Mouse (Mus musculus) gastrocnemius, postnatal 10 days (tissue): ENCODE measurements at regions not wholly inside any gene's neighbourhood (a gene's known extent, or its start where the extent isn't known, plus 50 kb on each side); places are given as distances from the start of the nearest gene placed in this dataset.
A peak's percentile ranks its signal among the peaks of the same experiment; 100 is the strongest.
"Not testable (repeated sequence)": the region's sequence is repeated elsewhere in the genome, so short reads cannot be mapped to it uniquely, and the experiment has no call there.

Experiments used
- DNase-seq: peaks from one replicate; pipeline ENCODE4 v3.0.0; 2021; ENCODE audit warnings: mixed read lengths

- DNase-seq, result peak; percentile 52
Measured at GRCm38 (mm10) chr7:70300516-70300915, 66.0 kb downstream of the Nr2f2 start.

DNA sequence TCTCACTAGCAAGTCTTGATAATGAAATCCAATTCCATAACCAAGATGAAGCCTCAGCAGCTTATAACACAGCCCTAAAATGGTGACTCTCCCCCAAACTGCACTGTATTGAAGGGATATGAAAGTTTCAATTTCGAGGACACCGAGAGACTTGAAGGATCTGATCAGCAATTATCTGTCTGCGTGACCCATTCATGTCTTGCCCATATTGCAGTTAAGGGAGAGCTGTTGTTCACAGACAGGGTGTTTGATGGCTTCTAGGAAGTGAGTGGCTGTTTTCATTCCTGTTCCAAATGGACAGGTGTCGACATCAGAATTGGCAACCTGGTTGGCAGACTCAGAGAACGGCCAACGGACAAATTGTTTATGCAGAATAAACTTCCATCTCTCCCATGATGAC, 75.1 kb downstream of the Nr2f2 start:
- no peak for DNase-seq

DNA sequence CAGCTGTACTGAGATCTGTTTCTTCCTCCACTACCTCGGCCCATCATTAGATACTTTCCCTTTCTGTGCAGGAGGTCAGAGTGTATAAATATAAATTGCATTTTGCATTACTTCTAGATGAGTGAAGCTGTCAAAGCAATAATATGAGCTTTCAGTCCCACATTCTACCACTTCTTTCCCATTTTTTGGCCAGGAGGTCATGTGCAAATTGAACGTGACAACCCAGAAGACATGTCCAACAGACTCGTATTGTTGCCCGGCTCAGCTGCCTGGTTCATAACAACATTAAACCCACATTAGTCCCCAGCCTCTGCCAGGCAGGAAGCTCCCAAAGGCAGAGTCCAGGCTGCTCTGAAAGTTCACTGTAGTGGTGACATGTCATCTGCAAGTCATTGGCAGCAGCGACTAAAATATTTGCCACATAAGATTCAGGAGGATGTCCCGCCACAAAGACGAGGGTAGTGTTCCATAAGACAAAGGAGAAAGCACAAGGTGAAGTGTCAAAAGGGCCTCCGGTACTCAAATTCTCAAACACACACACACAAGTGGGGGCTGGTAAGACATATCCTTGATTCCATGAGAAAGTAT, 75.7 kb downstream of the Nr2f2 start:
- no peak for DNase-seq

DNA sequence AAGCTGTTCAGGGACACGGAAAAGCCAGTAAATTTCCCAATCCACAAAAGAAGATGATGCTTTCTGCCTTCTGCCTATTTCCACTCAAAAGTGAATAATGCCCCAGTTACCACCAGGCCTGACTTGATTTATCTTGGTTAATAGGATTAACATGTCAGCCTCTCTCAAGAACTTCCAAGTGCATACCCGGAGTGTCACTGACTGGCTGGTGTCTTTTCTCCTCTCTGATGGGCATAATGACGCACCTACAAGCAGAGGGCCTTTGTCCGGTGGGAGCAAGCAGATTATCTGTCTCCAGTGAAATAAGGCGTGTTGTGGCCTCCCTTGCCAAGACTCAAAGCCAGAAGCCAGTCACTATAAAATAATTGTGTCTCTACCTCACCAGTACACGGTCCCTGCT, 76.3 kb downstream of the Nr2f2 start:
- DNase-seq, result no peak

DNA sequence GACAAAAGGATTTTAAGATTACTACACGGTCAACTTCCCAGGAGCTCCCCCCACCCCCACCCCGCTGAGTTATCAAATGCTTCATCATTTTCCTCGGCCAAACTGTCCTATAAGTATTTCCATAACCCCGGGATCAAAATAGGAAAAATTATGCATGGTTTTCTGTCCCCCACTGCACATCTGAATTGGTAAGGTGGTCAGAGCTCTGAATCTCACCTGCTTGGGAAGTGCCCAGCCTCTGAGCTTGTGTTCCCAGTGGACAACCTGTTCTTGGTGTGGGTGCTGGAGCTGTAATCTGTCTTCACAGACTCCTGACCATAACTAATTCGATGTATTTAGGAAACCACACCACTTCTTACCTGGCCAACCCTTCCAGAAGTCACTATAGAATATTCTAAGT, 77.9 kb downstream of the Nr2f2 start:
- DNase-seq, result no peak

DNA sequence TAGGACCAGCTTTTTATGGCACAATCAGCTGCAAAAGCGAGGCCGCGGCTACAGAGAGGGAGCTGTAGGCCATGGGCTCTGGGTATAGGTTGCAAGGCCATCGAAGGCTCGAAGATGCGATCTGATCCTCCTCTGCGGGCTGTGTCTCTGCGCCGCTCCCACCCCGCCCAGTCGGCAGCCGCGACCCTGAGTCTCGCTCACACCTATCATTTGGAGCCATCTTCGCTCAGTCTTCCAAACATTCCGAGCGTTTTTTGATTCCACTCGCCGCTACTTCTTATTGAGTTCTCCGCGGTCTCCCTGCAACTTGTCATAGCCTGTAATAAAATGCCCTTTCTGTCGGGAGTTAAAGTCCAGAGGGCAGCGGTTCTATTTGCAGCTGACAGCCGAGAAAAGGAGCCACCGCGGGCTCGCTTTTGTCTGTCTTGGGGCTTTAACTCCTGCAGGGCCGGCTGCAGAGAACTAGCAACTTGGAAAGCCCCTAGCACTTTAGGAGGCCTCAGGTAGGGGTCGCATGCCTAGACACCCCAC, 78.6 kb downstream of the Nr2f2 start:
- DNase-seq, result peak; percentile 8

DNA sequence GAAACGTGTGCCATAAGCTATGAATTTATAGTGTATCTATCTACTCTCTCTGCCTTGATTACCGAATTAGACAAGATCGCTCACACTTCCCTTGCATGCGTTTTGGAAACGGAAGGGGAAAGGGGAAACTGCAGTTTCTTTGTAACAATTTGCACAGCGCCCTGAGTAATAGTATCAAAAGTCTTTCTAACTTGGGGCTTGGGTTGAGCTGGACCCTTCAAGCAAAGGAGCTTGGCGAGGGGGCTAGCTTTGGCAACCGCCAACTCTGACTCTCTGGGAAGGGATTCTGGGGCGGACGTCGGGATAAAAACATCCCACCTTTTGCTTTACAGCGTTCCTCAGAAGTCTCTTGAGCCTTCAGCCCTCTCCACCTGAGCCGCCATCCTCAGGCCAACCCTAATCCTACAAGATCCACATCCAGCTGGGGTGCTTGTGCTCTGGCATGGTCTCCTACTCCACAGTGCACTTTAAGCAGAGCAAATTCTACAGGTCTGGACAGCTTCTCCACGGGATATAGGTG, 79.6 kb downstream of the Nr2f2 start:
- no peak for DNase-seq

DNA sequence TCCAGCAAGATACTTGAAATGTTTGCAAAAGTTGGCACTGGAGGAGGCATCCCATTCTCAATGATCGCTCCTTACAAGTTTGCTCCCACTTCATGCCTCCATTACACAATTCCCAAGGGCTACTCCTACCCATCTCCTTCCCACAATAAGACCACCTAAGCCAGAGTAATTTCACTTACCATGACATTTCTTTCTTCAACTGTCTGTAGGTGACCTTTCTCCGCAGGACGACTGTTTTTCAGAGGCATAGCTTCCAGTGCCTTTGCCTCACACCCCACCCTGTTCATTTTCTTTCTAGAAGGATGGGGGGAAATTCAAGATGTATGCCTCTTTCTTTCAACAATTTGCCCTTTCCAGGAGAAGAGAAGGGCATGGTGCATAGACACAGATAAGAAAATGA, 81.2 kb downstream of the Nr2f2 start:
- DNase-seq, result no peak

DNA sequence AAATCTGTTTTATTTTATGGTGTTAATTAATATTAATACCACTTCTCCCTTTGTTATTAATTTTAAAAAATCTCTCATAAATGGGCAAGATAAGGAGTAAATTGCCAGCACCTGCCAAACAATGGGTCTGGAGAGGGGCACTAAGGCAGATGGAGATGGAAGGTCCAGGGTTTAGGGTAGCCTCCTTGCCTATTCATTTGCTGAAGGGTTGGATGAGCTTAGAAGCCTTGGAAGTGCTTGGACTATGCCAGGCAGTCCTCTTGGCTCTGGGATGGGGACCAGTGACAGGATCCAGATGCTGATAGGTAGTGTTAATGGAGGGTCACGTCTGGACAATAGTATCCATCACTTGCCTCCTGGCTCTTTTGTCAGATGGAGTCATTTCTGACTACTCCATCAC, 82.7 kb downstream of the Nr2f2 start:
- no peak for DNase-seq

DNA sequence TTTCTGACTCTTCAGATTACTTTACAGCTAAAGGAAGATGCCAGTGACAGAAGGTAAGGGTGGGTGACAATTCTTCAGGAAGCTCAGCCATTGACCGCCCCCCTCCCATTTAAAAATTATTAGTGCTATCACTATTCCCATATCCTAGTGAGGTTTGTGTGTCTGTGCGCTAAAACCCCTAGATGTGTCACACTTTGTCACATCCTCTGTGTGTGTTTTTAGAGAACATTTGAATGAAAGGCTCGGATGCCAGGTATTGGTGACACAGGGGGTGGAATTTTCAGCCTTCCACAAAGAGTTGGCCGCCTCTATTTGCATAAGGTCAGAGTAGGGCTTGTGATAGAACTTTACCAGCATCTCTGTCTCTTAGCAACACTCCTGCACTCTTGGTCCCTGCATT, 83.4 kb downstream of the Nr2f2 start:
- DNase-seq, result no peak

DNA sequence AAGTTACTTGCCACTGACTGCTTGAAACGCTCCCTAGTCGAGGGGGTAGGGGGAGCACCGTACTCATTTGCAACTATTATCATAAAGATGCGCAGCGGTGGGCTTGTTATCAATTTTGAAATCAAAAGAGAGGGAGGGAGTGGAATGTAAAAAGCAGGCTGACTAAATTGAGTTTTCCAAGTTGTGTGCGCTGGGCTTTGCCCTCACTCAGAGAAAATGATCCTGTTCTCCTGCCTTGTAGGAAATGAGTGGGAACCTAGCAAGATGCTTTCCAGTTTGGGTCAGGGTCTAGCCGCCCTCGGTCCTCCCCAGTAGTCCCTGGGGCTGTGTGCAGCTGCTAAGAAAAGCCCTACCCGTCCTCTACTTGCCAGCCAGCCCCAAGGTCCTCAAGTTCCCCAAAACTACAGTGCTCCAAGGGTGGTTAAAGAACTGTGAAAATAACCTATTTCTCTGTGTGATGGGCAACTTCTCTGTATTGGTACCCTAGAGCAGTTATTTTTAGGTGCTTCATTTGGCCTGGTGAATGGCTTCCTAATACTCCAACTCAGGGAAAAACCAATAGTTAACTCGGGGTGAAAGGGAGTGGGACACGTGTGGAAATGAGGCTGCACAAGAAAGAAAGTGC, 84.5 kb downstream of the Nr2f2 start:
- DNase-seq, result no peak

GRCm38 (mm10) chr7:70281381-70281750, 85.2 kb downstream of the Nr2f2 start:
- DNase-seq, result peak; percentile 10

- no peak for DNase-seq
Measured at GRCm38 (mm10) chr7:70280643-70281380, 85.7 kb downstream of the Nr2f2 start.

DNA sequence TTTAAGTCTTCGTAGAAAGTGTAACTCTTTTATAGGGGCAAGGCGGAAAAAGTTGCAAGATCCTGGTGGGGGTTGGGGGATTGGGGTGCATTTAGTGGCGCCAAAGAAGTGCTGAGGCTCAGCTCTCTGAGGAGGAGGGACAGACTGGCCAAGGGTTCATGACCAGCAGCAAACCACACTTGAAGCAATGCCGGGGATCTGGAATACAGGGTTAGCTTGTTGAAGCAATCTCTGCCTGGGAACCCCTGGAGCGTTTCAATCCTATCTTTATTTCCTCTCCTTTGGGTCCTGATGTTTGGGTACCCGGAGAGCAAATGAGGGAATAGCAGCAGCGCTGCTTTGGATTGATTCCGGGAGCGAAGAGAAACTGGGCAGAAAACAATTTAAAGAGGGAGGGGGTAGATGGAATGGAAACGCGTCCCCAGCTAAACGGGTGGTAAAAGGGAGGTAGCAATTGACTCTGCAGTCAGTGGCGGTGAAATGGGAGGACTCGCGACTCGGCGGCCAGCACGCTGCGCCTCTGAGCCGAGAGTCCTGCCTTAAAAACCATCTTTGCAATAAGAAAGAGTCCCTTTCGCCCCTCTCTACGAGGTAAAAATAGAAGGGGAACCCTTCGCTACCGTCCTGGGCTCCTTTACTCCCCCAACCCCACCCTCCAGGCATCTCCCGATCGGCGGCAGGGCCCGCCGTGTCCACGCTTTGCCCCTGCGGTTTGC, 86.5 kb downstream of the Nr2f2 start:
- peak; percentile 5 for DNase-seq

DNA sequence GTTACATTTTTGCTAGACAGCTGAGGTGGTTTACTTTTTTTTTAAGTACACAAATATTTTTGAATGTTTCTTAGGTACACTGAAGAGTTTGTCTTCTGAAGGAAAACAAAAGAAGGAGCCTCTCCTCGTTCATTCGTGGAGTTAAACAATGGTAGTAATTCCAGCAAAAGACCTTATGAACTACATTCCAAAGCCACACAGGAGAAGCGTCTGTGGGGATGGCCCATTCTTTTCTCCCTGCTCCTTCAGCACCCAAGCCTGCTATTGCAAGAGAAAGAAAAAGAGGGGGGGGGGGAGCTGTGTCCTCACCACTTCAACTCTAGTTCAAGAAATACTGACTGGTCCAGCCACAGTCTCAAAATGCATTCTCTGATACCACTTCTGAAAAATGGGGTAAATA, 87.4 kb downstream of the Nr2f2 start:
- DNase-seq, result no peak

- DNase-seq, result no peak
Measured at GRCm38 (mm10) chr7:70276078-70276477, 90.5 kb downstream of the Nr2f2 start.

DNA sequence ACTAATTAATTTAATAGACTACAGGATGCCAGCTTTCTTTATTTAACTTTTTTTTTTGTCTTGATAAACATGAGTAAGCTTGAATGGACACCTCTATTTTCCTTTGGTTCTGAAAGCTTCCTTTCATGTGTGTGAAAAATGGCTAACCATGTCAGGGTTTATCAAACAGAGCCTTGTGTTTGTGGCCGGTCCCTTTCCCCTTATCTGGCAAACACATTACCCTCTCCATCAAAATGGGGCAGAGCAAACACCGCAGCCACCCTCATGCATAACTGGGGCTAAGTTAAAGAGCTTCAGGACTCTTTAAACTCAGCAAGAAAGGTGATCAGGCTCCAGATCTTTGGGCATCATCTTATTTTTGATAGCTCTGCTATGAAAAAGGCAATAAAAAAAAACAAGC, 92.2 kb downstream of the Nr2f2 start:
- DNase-seq, result no peak

GRCm38 (mm10) chr7:70267075-70267474, 99.5 kb downstream of the Nr2f2 start:
- peak; percentile 43 for DNase-seq

DNA sequence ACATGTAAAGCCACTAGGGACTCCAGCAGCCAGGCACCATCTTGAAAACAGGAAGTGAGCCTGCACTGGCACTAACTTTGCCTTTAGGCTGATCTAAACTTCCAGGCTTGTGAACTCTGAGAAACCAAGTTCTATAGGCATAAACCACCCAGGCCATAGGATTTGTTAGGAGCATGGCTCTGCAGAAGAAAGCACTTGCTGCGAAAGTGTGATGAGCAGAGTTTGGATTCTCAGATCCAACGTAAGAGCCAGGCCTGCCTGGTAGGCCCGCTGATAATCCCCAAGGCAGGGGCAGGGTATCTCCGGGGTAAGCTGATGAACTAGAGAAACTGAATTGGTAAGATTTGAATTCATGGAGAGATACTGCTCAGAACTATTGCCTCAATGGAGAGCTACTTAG, 109.7 kb downstream of the Nr2f2 start:
- no peak for DNase-seq

- DNase-seq, result no peak
Measured at GRCm38 (mm10) chr7:70255072-70255471, 111.5 kb downstream of the Nr2f2 start.

DNA sequence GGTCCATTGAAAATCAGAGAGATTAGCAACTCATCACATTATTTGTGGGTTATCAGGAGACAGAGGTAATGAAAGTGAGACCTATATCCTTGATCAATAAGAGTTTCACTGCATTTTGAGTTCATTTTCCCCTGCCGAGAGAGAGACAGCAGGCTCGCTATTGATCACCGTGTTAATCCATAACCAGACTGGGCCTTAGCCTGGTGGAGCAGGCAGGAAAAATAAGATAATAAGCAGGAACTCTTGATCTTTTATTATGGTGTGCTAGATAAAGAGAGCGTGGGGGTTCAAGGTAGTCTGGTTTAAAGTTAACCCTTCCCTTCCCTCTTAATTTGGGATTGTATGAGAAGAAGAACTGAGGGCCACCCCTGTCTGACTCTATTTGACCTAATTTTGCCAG, 113.3 kb downstream of the Nr2f2 start:
- DNase-seq, result no peak

GRCm38 (mm10) chr7:70239059-70239458, 127.5 kb downstream of the Nr2f2 start:
- not testable (repeated sequence) for DNase-seq

DNA sequence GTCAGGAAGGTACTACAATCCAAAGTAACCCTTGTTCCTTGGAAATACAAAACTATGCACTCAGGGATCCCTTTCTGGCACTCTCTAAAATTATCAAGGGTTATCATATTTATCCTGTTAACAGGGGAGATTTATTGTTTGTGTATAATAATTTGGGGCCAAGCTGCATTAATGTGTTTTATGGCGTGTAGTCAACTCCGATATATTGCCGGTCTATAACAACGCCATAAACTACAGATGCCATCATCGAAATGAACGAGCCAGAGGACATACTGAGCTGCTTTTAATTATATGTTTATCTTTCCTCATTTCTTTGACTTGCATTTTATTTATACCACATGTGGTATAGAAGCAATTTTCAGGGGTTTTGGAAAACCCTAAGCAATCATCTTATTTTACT, 147.2 kb downstream of the Nr2f2 start:
- no peak for DNase-seq
